Mouse (Mus musculus) MEL (cell line): ENCODE data around the gene Hspb1. TPM values are rescaled to one million over a fixed set of nuclear protein-coding genes. Genes with fewer than 3 reads are reported as not detected.

ENCODE experiments used
- DNase-seq: peaks from one replicate; pipeline ENCODE4 v3.0.0; 2011; ENCODE audit warnings: low read depth, low spot score
- H3K27ac ChIP-seq: 2 replicates; pipeline ENCODE4 v1.5.1; 2012; ENCODE audit warnings: low read depth, mild to moderate bottlenecking, control low read depth, low read length, moderate library complexity; ENCODE audit not compliant: control insufficient read depth
- H3K27me3 ChIP-seq, 2 experiments: fragments of 150-350 bp in 1 of 2; sonication (generic) in 1 of 2; 2 replicates each; pipeline ENCODE4 v1.6.1; 2012; ENCODE audit warnings: low read length in 2 of 2, mild to moderate bottlenecking in 2 of 2, improper control_type of control experiment in 1 of 2, moderate library complexity in 1 of 2; ENCODE audit not compliant: insufficient read depth in 2 of 2, control insufficient read depth in 1 of 2
- H3K36me3 ChIP-seq, 2 experiments: 2 replicates each; pipeline ENCODE4 v1.6.1; 2012 to 2014; ENCODE audit warnings: low read length in 2 of 2, improper control_type of control experiment in 1 of 2, inconsistent platforms in 1 of 2, mild to moderate bottlenecking in 1 of 2; ENCODE audit not compliant: insufficient read depth in 2 of 2, control insufficient read depth in 1 of 2
- H3K4me1 ChIP-seq, 2 experiments: fragments of 150-350 bp in 1 of 2; sonication (generic) in 1 of 2; 2 replicates each; pipeline ENCODE4 v1.6.1; 2012; ENCODE audit warnings: low read length in 2 of 2, improper control_type of control experiment in 1 of 2, mild to moderate bottlenecking in 1 of 2; ENCODE audit not compliant: insufficient read depth in 2 of 2, control insufficient read depth in 1 of 2
- H3K4me3 ChIP-seq, 2 experiments: fragments of 150-350 bp in 1 of 2; sonication (generic) in 1 of 2; 2 replicates each; pipeline ENCODE4 v1.5.1; 2012; ENCODE audit warnings: low read depth in 2 of 2, low read length in 2 of 2, mild to moderate bottlenecking in 2 of 2, moderate library complexity in 2 of 2, control low read depth in 1 of 2, improper control_type of control experiment in 1 of 2; ENCODE audit not compliant: control insufficient read depth in 1 of 2, insufficient read depth in 1 of 2
- H3K79me2 ChIP-seq: 2 replicates; pipeline ENCODE4 v1.6.1; 2012; ENCODE audit warnings: mild to moderate bottlenecking, low read length, moderate library complexity; ENCODE audit not compliant: control insufficient read depth, poor library complexity, insufficient read depth
- H3K9ac ChIP-seq: 2 replicates; pipeline ENCODE4 v1.6.1; 2012; ENCODE audit warnings: low read depth, mild to moderate bottlenecking, control low read depth, low read length, moderate library complexity; ENCODE audit not compliant: control insufficient read depth, poor library complexity, severe bottlenecking
- H3K9me3 ChIP-seq: fragments of 150-350 bp; sonication (generic); replicated peaks from 2 replicates; pipeline ENCODE4 v1.6.1; 2012; ENCODE audit warnings: mild to moderate bottlenecking, low read length, improper control_type of control experiment, moderate library complexity; ENCODE audit not compliant: insufficient read depth
- CHD2 ChIP-seq: IDR thresholded peaks from 2 replicates; pipeline ENCODE4 v1.6.1; 2011; ENCODE audit warnings: low read length, improper control_type of control experiment
- CTCF ChIP-seq, 3 experiments: IDR thresholded peaks in 2 of 3; conservative IDR thresholded peaks in 1 of 3; 2 replicates each; pipeline ENCODE4 v1.5.1; 2011 to 2012; ENCODE audit warnings: low read length in 3 of 3, low read depth in 2 of 3, mild to moderate bottlenecking in 2 of 3, improper control_type of control experiment in 1 of 3, inconsistent platforms in 1 of 3, mixed read lengths in 1 of 3, moderate library complexity in 1 of 3; ENCODE audit not compliant: control insufficient read depth in 1 of 3, insufficient read depth in 1 of 3, poor library complexity in 1 of 3, severe bottlenecking in 1 of 3
- E2F4 ChIP-seq: IDR thresholded peaks from 2 replicates; pipeline ENCODE4 v1.6.1; 2011; ENCODE audit warnings: low read depth, low read length, improper control_type of control experiment, borderline replicate concordance
- ETS1 ChIP-seq: IDR thresholded peaks from 2 replicates; pipeline ENCODE4 v1.6.1; 2012; ENCODE audit warnings: low read depth, mild to moderate bottlenecking, inconsistent platforms, low read length, improper control_type of control experiment, moderate library complexity
- GABPA ChIP-seq: IDR thresholded peaks from 2 replicates; pipeline ENCODE4 v1.6.1; 2012; ENCODE audit warnings: low read depth, mild to moderate bottlenecking, inconsistent platforms, low read length, improper control_type of control experiment, moderate library complexity
- GATA1 ChIP-seq: IDR thresholded peaks from 2 replicates; pipeline ENCODE4 v1.6.1; 2011; ENCODE audit warnings: low read depth, low read length, improper control_type of control experiment
- MAZ ChIP-seq: IDR thresholded peaks from 2 replicates; pipeline ENCODE4 v1.6.1; 2012; ENCODE audit warnings: low read depth, mild to moderate bottlenecking, inconsistent platforms, low read length, improper control_type of control experiment
- MYB ChIP-seq: IDR thresholded peaks from 2 replicates; pipeline ENCODE4 v1.6.1; 2011; ENCODE audit warnings: mild to moderate bottlenecking, low read depth, low read length, improper control_type of control experiment
- MYC ChIP-seq: IDR thresholded peaks from 2 replicates; pipeline ENCODE4 v1.6.1; 2011; ENCODE audit warnings: low read depth, mild to moderate bottlenecking, low read length, improper control_type of control experiment, moderate library complexity
- POLR2A ChIP-seq, 2 experiments: IDR thresholded peaks; 2 replicates each; pipeline ENCODE4 v1.6.1; 2011 to 2012; ENCODE audit warnings: low read length in 2 of 2, mild to moderate bottlenecking in 2 of 2, control low read depth in 1 of 2, improper control_type of control experiment in 1 of 2, low read depth in 1 of 2, moderate library complexity in 1 of 2; ENCODE audit not compliant: control insufficient read depth in 1 of 2, insufficient read depth in 1 of 2, poor library complexity in 1 of 2
- RAD21 ChIP-seq: IDR thresholded peaks from 2 replicates; pipeline ENCODE4 v1.6.1; 2011; ENCODE audit warnings: mild to moderate bottlenecking, low read depth, low read length, improper control_type of control experiment
- SMC3 ChIP-seq: IDR thresholded peaks from 2 replicates; pipeline ENCODE4 v1.6.1; 2011; ENCODE audit warnings: low read depth, low read length, improper control_type of control experiment
- TAL1 ChIP-seq: IDR thresholded peaks from 2 replicates; pipeline ENCODE4 v1.6.1; 2012; ENCODE audit warnings: mild to moderate bottlenecking, inconsistent platforms, low read length, moderate library complexity, mixed read lengths
- TBP ChIP-seq: IDR thresholded peaks from 2 replicates; pipeline ENCODE4 v1.8.0; 2011; ENCODE audit warnings: low read depth, low read length, improper control_type of control experiment
- TCF12 ChIP-seq: IDR thresholded peaks from 2 replicates; pipeline ENCODE4 v1.6.1; 2014; ENCODE audit warnings: low read depth, mild to moderate bottlenecking, inconsistent platforms, low read length, improper control_type of control experiment, moderate library complexity
- UBTF ChIP-seq: IDR thresholded peaks from 2 replicates; pipeline ENCODE4 v1.6.1; 2012; ENCODE audit warnings: low read depth, mild to moderate bottlenecking, inconsistent platforms, low read length, improper control_type of control experiment, moderate library complexity, borderline replicate concordance; ENCODE audit not compliant: insufficient read depth
- ZMIZ1 ChIP-seq: IDR thresholded peaks from 2 replicates; pipeline ENCODE4 v1.6.1; 2012; ENCODE audit warnings: low read depth, mild to moderate bottlenecking, inconsistent platforms, low read length, improper control_type of control experiment, moderate library complexity
- ZNF384 ChIP-seq: IDR thresholded peaks from 2 replicates; pipeline ENCODE4 v1.6.1; 2012; ENCODE audit warnings: low read depth, mild to moderate bottlenecking, inconsistent platforms, low read length, improper control_type of control experiment
- polyA plus RNA-seq, 2 experiments: library from polyadenylated mRNA; stranded (reverse) in 1 of 2; unstranded in 1 of 2; fragments of >175 nt in 1 of 2; fragments of >200 nt in 1 of 2; gene quantifications; 2 replicates each; pipeline versions ENCODE4 v1.2.1 to v1.2.4; 2012; ENCODE audit warnings: low replicate concordance in 2 of 2, low read depth in 1 of 2; ENCODE audit not compliant: insufficient read length in 2 of 2, insufficient read depth in 1 of 2, missing spikeins in 1 of 2
- total RNA-seq: library from RNA; depleted of rRNA; stranded (reverse); fragments of 300-350 nt; gene quantifications from 2 replicates; pipeline ENCODE4 v1.2.3, GENCODE M21; 2012

The Hspb1 gene
- total and polyA plus RNA-seq, 3 experiments = not detected

DNA sequence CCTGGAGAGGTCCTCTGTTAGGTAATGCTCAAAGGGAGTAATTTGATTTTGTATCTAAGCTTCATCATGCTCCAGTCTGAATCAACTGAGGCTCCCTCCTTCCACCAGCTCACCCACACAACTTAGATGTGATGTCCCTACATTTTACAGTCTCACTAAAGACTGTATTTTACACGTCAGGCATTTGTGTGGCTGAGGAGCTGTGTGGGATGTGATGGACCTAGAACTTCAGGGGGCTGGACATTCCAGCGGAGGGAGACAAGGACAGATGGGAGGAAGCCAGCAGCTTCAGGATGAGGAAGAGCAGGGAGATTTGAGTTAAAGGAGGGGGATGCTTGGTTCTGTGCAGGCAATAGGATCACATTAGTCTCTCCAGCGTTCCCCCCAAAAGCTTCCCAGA lies 39.8 kb upstream of the Hspb1 start:
- no peaks in the 10 kb centered on the region for H3K36me3 ChIP-seq
- no peak overlapping the region for H3K9ac ChIP-seq
- no peaks in the 10 kb centered on the region for H3K4me1 ChIP-seq
- TF ChIP-seq CTCF (IDR thresholded peaks at IDR 0.05 in 2 of 3, conservative IDR thresholded peaks at IDR 0.05 in 1 of 3; ENCODE audit: control insufficient read depth in 1 of 3, insufficient read depth in 1 of 3, low read depth in 2 of 3, low read length in 3 of 3, poor library complexity in 1 of 3, severe bottlenecking in 1 of 3) (no peak), CHD2 (no peak), MYC (no peak), GABPA (no peak), MYB (no peak)
- H3K4me3 ChIP-seq = no peak overlapping the region
- no peaks in the 10 kb centered on the region for H3K27me3 ChIP-seq
- H3K27ac ChIP-seq = no peak overlapping the region
- H3K9me3 ChIP-seq = no peaks in the 10 kb centered on the region
- H3K79me2 ChIP-seq = no peaks in the 10 kb centered on the region
- no peak for DNase-seq

DNA sequence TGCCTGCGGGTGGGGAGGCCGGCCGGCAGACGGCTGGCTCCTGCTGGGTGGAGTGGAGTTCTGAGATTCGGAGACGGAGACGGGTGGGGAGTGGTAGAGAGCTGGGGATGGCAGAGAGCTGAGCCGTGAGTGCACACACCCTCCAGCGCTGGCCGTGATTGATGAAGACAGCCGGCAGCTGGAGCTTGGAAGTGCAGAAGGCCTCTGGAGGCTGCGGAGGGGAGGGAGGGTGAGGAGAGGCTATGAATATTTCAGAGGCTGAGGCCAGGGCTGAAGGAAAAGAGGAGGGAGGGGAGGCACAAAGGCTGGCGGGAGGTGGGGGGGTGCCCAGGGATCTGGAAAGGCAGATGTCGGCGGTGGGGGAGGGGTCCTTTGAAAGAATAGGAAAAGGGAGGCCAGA lies 36.7 kb upstream of the Hspb1 start:
- TF ChIP-seq RAD21 (no peak), ZNF384 (no peak), CHD2 (no peak), GATA1 (no peak), ZMIZ1 (no peak), MYB (no peak), SMC3 (no peak), E2F4 (no peak), TBP (no peak), UBTF (no peak), TCF12 (no peak), POLR2A (IDR thresholded peaks at IDR 0.05; ENCODE audit: control insufficient read depth in 1 of 2, insufficient read depth in 1 of 2, low read depth in 1 of 2, low read length in 2 of 2, poor library complexity in 1 of 2) (no peak), MAZ (no peak), ETS1 (no peak), TAL1 (no peak)
- TF ChIP-seq, all 39 proteins: peak for 0

More for the DNA sequence above, 36.7 kb upstream of the Hspb1 start:
- no peaks in the 10 kb centered on the region for H3K79me2 ChIP-seq
- no peaks in the 10 kb centered on the region for H3K4me1 ChIP-seq
- DNase-seq = no peak
- H3K27me3 ChIP-seq = no peaks in the 10 kb centered on the region
- no peaks in the 10 kb centered on the region for H3K9me3 ChIP-seq
- no peak overlapping the region for H3K9ac ChIP-seq
- H3K27ac ChIP-seq = no peak overlapping the region
- H3K36me3 ChIP-seq = no peaks in the 10 kb centered on the region
- H3K4me3 ChIP-seq = no peak overlapping the region
